Mouse (Mus musculus) frontal cortex, adult (tissue): ENCODE measurements around the gene Fgf11.

ENCODE experiments used
- ATAC-seq: cut with Nextera tagmentation; 2 replicates; pipeline ENCODE4 v1.9.2; 2017; ENCODE audit warnings: mild to moderate bottlenecking, moderate library complexity, mixed read lengths; ENCODE audit not compliant: low TSS enrichment

The Fgf11 gene

GRCm38 (mm10) chr11:69816520-69816919 lies 14.9 kb upstream of the Fgf11 start:
- no peak for ATAC-seq

DNA sequence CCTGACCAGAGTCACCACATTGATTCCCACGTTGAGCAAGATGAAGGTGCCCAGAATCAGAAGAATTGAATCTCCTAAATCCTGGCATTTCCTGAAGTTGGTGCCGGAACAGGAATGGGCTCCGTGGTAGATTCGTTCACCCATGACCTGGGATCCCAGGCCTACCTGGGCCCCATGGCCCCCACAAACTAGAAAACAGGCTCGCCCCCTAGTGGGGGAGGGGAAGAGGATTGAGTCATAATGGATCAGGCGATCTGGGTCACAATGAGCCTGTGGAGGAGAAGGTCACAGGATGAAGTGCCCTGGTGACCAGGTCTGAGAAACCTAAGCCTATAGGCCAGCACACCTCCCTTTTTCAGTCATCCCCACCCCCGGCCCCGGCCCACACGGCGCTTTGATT lies 13.5 kb upstream of the Fgf11 start, which contains the start of gene Gm39566:
Gm39566 (minus strand) TSS at position 144 of the 400 bp plus-strand sequence.
- ATAC-seq = no peak

DNA sequence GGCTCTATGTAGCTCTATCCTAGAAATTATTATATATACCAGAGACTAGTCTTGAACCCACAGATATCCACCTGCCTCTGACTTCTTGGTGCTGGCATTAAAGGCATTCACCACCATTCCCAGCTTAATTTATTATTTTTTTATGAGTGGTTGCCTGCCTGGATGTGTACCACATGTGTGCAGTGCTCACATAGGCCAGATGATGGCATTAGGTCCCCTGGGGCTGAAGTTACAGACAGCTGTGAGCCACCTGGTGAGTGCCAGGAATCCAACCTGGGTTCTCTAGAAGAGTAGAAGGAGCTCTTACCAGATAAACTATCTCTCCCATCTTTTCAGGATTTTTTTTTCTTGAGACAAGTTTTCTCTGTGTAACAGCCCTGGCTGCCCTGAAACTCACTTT lies 8.6 kb upstream of the Fgf11 start:
- no peak for ATAC-seq

DNA sequence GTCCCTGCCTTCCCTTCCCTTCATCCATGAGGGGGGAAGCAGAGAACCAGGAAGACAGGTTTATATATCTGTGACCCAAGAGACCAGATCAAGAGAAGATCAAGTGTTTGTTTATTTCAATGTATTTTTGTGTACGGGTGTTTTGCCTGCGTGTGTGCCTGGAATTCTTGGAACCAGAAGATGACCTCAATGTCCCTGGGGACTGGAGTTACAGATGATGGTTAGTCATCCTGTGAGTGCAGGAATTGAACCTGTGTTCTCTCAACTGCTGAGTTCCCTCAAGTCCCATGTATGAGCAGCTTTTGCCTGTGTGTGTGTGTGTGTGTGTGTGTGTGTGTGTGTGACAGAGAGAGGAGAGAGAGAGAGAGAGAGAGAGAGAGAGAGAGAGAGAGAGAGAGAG lies 6.0 kb upstream of the Fgf11 start:
- no peak for ATAC-seq

DNA sequence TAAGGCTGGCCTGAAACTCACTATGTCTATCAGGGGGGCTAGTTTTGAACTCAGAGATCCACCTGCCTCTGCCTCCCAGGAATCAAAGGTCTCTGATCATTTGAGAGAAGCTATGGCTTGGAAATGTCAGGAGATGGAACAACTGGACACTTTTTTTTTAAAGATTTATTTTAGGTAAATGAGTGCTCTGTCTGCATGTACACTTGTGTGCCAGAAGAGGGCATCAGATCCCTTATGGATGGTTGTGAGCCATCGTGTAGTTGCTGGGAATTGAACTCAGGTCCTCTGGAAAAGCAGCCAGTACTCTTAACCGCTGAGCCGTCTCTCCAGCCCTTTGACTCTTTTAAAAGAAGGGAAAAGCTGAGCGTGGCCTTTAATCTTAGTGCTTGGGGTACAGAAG lies 4.7 kb upstream of the Fgf11 start:
- no peak for ATAC-seq

DNA sequence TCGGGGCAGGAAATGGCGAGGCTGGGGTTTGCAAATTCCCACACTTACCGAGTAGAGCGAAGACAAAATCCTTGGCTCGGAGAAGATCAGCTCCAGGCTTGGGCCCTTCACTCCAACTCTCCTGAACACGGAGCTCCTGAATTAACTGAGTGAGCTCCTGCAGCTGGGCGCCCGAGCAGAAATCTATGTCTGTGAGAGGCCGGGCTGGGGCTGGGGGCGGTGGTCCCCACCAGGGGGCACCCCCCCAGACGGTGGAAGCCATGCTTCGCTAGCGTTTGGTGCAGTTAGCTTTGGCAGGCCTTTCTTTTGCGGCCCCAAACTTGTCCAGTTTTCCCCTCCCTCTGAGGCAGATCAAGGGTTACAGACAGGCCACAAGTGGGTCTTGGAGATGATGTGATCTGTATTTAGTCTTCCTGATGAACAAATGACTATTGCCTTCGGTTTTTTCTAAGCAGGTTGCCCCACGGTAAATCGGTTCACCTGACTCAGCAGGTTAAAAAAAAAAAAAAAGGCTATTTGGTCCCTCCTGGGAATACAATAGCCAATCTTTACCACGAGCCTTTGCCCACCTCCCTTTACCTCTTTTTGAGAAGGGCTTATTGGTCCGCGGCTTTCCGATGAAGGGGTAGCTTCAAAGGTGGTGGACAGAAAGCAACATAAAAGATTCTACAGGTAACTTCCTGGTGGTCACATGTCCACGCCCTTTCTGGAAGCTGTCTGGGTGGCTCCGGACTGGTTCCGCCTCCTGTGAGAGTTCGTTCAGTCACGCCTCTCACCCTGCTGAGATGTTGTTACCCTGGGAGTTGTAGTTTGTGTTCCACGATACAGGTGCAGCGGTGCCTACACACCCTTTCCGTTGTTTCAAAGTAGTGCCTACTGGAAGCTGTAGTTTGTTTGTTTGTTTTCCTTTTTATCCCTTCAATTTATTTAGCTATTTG lies 3.6 kb upstream of the Fgf11 start, which contains the start of gene Tmem102:
Tmem102 (minus strand) TSS at position 653 of the 938 bp plus-strand sequence.
- ATAC-seq = no peak

- ATAC-seq = no peak
These were observed 2.9 kb upstream of the Fgf11 start for GRCm38 (mm10) chr11:69804652-69804940.

GRCm38 (mm10) chr11:69803786-69804651 lies 2.4 kb upstream of the Fgf11 start:
- ATAC-seq = peak; percentile 75; the same call in 1 of the 2 replicates

DNA sequence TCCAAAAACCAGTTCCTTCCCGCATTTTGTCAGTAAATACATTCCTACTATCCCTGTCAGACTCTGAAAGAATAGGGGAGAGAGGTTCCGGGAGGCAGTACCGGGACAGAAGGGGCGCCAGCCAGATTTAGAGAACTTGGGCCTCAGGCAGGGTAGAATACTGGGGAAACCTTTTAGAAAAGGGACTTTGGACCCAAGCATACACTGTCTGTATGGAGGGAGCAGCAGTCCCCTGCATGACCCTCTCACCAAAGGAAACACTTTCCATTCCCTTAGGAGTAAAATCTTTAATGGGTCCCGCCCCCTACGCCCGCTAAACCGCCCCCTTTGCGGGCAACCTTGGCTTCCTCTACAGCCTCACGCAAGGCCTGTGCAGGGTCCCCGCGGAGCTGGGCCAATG lies 1.7 kb upstream of the Fgf11 start:
- ATAC-seq = no peak

- peak; percentile 31; the same call in 1 of the 2 replicates for ATAC-seq
These were observed 1.0 kb upstream of the Fgf11 start for GRCm38 (mm10) chr11:69802648-69803105.

GRCm38 (mm10) chr11:69800392-69801197 lies 1.1 kb downstream of the Fgf11 start:
- ATAC-seq = no peak

- no peak for ATAC-seq
These were observed 1.6 kb downstream of the Fgf11 start for GRCm38 (mm10) chr11:69800138-69800391.

DNA sequence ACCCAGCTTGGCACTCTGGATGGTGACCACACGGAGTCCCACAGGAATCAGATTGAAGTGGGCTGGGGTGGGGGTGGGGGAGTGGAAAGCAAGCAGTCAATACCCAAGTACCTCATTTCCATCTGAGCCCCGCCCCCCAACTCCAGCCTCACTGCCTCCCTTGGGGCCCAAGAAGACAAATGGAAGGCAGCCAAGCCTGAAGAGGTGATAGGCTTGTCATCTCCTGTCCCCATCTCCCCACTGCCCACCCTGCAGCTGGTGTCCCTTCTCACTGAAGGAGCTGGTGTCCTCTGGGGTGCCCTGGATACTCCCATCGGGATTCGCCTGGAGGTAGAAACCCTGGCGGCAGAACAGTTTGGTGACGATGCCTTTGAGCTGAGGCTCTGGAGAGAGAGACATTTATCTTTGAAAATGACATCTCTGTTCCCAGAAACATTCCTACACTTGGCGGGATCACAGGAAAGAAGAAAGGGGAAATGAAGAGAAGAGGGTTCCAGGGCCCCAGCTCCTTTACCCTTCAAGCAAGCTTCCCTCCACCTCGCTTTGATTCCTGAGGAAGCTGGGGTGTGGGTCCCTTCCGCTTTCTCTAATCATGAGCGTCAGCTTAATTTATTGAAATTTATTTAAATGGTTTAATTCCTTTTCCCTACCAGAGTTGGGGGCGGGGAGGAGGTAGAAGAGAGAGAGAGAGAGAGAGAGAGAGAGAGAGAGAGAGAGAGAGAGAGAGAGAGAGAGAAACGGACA lies 2.1 kb downstream of the Fgf11 start:
- no peak for ATAC-seq

DNA sequence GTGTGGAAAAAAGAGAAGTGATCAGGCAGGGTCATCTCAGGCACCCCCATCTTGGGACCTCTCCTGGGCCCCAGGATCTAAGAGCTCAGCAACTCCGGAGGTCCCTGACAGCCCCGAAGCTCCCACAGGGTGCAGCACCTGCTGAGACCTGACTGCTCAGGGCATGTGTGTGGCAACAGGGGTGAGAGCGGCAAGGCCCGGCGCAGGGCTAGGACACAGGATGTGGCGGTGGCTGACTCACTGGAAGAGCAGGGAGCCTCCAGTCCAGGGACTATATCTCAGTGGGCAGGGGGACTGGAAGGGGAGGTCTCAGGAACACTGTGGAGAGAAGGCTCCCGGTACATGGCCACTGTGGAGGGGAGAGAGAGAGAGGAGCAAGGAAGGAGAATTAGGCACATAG lies 3.7 kb downstream of the Fgf11 start:
- no peak for ATAC-seq

GRCm38 (mm10) chr11:69795983-69796435 lies 5.6 kb downstream of the Fgf11 start:
- no peak for ATAC-seq

- peak; percentile 97 for ATAC-seq
These were observed 6.3 kb downstream of the Fgf11 start, which contains the start of gene Chrnb1 for GRCm38 (mm10) chr11:69795168-69795982. TSS of gene Chrnb1 (minus strand) at chr11:69795943.

GRCm38 (mm10) chr11:69793429-69793828 lies 8.2 kb downstream of the Fgf11 start:
- ATAC-seq = no peak

GRCm38 (mm10) chr11:69791420-69791819 lies 10.2 kb downstream of the Fgf11 start:
- peak; percentile 56 for ATAC-seq

DNA sequence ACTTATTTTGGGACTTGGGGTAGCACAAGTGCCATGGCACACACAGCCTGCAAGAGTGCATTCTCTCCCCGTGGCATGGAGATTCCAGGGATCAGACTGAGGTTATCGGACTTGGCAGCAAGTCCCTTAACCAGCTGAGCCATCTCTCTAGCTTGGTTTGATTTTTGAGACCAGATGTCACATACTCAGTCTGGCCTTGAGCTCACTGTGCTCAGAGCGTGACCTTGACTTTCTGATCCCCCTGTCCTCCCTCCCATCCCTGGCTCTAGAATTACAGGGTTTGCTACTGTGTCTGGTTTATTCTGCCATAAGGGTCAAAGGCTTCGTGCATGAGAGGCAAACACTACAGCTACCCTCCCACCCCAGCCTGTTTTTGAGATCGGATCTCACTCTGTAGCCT lies 12.2 kb downstream of the Fgf11 start:
- ATAC-seq = no peak

DNA sequence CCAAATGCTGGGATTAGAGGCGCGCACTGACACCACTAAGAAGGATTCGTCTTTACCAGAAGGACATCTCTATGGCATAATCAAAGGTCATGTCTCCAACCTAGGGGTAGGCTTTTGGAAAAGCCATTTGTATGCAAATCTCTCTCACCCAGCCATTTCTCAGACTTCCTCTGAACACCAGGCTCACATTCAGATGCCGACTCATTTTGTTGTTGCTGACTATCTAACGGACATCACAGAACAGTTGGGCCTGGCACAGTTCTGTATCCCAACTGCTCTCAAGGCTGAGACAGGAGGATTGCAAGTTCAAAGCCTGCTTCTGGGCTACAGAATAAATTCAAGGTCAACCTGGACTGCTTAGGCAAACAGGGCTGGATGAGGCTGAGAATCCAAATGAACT lies 14.4 kb downstream of the Fgf11 start:
- no peak for ATAC-seq
